Mouse (Mus musculus) midbrain, embryonic 14.5 days (tissue): Measurements from ENCODE around the gene S100a11. TPM values are rescaled to one million over a fixed set of nuclear protein-coding genes. Genes with fewer than 3 reads are reported as not detected.

ENCODE experiments used
- polyA plus RNA-seq: library from polyadenylated mRNA; unstranded; fragments of >200 nt; fragmentation: Nextera tagmentation; extraction: Ambion mirVana; gene quantifications from 2 replicates; pipeline ENCODE4 v1.2.1, GENCODE M21; 2014

The S100a11 gene
- polyA plus RNA-seq, 1 experiment from 2014 or later: 157 TPM

Other genes with a start within 250 kb of the S100a11 start
- not detected in 2 replicates for gene Flg, start 247.0 kb upstream of the S100a11 start, polyA plus RNA-seq
- gene Hrnr, start 200.7 kb upstream of the S100a11 start, polyA plus RNA-seq: not detected in 2 replicates
- not detected in 2 replicates for gene Rptn, start 126.8 kb upstream of the S100a11 start, polyA plus RNA-seq
- gene Tchh, start 78.2 kb upstream of the S100a11 start, polyA plus RNA-seq: 0.69 and 1.2 TPM in 2 replicates
- not detected in 2 replicates for gene Tchhl1, start 51.7 kb upstream of the S100a11 start, polyA plus RNA-seq
- gene S100a10, start 34.6 kb downstream of the S100a11 start, polyA plus RNA-seq: 67.9 and 86.5 TPM in 2 replicates
- gene Tdpoz2, start 132.2 kb downstream of the S100a11 start, polyA plus RNA-seq: not detected in 2 replicates
- gene Tdpoz1, start 155.8 kb downstream of the S100a11 start, polyA plus RNA-seq: not detected in 2 replicates
- not detected in 2 replicates for gene Gm37596, start 172.6 kb downstream of the S100a11 start, polyA plus RNA-seq